Mouse (Mus musculus) left cerebral cortex, postnatal 14 days (tissue): ENCODE data around the gene Kcnj1. TPM values are rescaled to one million over a fixed set of nuclear protein-coding genes. Genes with fewer than 3 reads are reported as not detected.
A peak's percentile ranks its signal among the peaks of the same experiment; 100 is the strongest.

ENCODE experiments used
- DNase-seq, 2 experiments: peaks; one replicate each; pipeline ENCODE4 v3.0.0; 2021 to 2022; ENCODE audit warnings: low spot score in 2 of 2, mixed read lengths in 1 of 2
- intact Hi-C: fragments of 180-260 bp; cut with DNase I; formaldehyde crosslinking; loops from one replicate; pipeline ENCODE4 v1.15.1; 2025
- total RNA-seq, 2 experiments: library from RNA; stranded (reverse); gene quantifications; 2 replicates each; pipeline ENCODE4 v1.2.3; 2021

Gene Kcnj1
- total RNA-seq, 2 experiments from 2014 or later, result not detected

- intact Hi-C loops, result no loop called here
- no peak for DNase-seq
Observed at GRCm38 (mm10) chr9:32391092-32391491, 18.8 kb downstream of the Kcnj1 start.

DNA sequence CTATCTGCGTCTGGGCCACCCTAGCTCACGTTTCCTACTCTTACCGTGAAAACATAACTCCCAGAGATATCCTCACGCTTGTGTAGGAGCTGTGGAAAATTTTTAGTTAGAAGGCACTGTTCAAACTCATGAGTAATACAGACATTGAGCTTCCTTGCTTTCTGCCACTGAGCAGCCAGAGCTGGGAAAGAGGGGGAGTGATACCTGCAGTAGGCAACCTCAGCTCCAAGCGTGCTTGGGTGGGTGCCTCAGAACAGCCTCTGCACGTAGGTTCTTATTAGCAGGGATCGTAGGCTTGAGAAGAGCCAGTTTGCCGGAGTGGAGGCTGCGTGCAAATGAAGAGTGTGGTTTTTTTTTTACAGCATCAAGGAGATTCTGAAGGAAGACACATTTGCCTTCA, 19.4 kb downstream of the Kcnj1 start:
- peak; percentile 50 to 51 for DNase-seq

DNA sequence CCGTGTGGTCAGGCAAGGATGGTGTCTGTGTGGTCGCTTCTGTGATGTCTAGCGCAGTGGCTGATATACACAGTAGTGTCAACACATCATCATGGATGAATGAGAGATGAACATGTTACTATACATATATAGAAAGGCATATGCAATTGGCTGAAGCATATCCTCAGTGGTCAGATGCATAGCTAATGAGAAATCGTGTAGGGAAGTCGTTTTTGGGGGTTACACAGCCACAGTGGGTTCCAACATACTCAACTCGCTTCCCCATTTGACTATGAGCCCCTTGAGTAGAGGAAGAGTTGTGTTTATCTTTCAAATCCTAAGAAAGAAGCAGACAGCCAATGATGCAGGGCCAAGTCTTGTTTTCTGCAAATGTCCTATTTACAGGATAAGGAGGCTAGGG, 20.4 kb downstream of the Kcnj1 start:
- intact Hi-C loops, result no loop called here
- no peak for DNase-seq

More for the DNA sequence above, 19.4 kb downstream of the Kcnj1 start:
- intact Hi-C loops, result no loop called here

DNA sequence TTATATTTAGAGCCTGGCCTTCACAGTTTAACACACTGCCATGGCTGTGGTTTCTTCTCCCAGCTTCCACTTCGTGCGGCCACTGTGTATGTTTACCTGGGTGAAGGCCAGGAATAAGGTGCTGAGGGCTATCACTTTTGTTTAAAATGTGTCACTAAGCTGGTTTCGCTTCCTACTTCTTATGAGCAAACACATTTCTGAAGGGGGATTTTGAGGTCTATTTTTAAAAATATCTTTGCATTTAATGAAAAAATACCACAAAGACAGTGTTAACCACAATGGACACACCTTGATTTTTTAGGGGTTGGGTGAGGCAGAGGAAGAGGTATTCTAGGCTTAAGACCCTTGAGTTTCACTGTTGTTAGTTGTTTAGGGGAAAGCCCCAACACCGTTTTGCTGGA, 22.5 kb downstream of the Kcnj1 start:
- intact Hi-C loops, result no loop called here
- no peak for DNase-seq

DNA sequence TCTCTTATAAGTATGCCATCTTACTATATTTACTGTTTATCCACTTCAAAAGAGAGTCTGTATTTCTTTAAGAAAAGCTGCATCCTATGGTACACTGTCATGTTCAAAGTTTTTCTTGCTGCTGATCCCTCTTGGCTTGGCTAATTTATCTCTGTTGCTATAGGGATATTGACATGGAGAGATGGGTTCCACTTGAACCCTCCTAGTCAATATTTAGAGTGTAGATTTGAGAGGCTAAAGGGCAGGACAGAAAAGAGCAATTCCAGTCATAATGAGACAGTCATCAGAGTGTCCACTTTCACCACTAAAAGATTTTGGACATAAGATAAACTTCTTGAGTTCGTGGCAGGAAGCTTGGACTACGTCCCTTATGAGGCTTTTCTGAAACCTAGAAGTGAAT, 27.9 kb downstream of the Kcnj1 start:
- intact Hi-C loops, result loop anchor here (10.0 kb wide), 2 partner anchors 545 to 845 kb away; no protein-coding TSS in a partner anchor
- DNase-seq, result no peak

- DNase-seq, result no peak
- intact Hi-C loops, result loop anchor here (10.0 kb wide), 2 partner anchors 544 to 844 kb away; no protein-coding TSS in a partner anchor
Observed at GRCm38 (mm10) chr9:32400662-32401161, 28.4 kb downstream of the Kcnj1 start.

- peak; percentile 84 to 86 for DNase-seq
- intact Hi-C loops, result loop anchor here (2.0 to 10.0 kb wide), 6 partner anchors 157 to 839 kb away; no protein-coding TSS in a partner anchor
Observed at GRCm38 (mm10) chr9:32405191-32405925, 33.1 kb downstream of the Kcnj1 start.

- DNase-seq, result no peak
- intact Hi-C loops, result loop anchor here (5.0 to 10.0 kb wide), 5 partner anchors 154 to 836 kb away; no protein-coding TSS in a partner anchor
Observed at GRCm38 (mm10) chr9:32408730-32409059, 36.4 kb downstream of the Kcnj1 start.

GRCm38 (mm10) chr9:32409060-32409961, 37.0 kb downstream of the Kcnj1 start:
- intact Hi-C loops, result loop anchor here (5.0 to 10.0 kb wide), 5 partner anchors 153 to 835 kb away; no protein-coding TSS in a partner anchor

DNA sequence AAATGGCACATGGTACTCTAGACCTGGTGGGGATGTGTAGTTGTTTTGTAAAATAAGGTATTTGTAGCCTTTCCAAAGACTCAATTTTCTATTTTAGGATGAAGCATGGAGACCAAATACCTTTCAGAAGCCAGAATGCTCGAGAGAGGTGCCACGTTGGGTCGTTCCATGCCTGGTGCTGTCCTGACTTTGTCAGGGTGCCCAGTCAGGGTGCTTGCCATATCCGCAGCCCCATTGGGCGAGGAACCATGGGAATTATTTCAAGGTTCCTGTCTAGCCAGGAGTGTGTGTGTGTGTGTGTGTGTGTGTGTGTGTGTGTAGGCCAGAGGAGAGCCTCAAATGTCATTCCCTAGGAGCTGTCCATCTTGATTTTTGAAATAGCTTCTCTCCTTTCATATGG, 38.4 kb downstream of the Kcnj1 start:
- DNase-seq, result no peak
- intact Hi-C loops, result no loop called here

More at GRCm38 (mm10) chr9:32409060-32409961, 37.0 kb downstream of the Kcnj1 start:
- DNase-seq, result no peak

DNA sequence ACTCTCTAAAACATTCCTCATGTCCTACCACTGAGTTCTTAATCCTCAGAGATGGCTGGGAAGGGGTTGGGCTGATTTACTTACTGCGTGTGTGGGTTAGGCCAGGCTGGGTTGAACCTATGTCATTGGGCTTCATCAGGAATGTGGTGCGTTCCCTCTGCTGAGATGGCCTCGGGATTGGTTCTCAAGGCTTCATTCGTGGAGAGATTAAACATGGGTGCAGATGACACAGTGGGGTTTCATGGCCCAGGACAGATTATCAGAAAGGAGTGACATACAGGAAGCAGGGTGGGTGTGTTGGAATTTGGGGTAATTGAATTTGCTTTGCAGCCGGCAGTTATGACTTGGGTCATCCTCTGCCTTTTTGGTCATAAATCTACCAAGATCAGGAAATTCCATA, 39.2 kb downstream of the Kcnj1 start:
- intact Hi-C loops, result no loop called here
- no peak for DNase-seq

DNA sequence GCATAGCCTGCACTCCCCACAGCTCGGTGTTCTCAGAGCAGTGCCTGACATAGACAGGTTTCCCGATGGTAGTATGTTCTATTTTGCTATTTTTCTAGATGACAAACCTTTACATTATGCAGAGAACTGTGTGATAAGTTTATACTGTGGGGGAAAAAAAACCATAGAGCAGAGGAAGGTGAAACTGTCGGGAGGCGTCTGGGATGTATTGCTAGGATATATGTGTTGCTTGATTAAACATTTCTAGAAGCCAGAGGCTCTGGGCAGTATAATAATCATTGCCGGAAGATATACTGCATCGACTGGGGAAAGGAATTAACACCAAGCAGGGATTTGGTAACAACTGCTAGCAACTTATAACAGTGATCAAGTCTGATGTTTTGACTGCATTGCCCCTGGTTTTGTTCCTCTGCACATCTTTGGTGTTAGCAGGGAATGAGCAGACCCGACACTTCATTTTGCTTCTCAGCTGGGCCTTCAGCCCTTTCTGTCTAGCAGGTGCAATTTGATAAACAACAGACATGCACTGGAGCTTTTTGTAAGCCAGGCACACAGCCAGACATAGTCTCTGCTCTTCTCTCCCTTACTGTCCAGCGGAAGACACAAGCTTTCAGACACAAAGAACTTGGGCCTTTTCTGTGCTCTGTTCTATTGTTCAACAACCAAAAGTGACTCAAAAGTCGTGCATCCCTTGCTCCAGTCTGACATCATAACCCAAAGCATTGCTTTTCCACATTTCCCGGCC, 40.7 kb downstream of the Kcnj1 start:
- intact Hi-C loops, result no loop called here

DNA sequence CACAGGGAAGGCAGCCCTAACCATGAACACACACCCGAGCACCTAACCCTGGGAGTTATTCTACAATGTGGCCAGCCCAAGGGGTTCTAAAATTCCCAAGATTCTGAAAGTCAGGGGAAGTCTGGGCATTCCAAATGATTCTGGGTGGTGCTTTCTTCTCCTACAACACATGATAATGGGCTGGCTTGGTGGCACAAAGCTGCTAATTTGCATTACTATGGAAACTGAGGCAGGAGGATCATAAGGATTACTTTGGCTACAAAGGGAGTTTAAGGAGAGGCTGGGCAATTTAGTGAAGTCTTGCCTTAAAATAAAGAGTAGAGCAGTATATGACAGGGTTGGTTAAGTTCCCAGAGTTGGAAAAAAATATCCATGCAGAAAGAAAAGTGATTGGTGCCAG, 42.7 kb downstream of the Kcnj1 start:
- intact Hi-C loops, result no loop called here
- DNase-seq, result no peak

More for the DNA sequence above, 40.7 kb downstream of the Kcnj1 start:
- DNase-seq, result no peak

GRCm38 (mm10) chr9:32415952-32416351, 43.7 kb downstream of the Kcnj1 start:
- no peak for DNase-seq
- intact Hi-C loops, result no loop called here

DNA sequence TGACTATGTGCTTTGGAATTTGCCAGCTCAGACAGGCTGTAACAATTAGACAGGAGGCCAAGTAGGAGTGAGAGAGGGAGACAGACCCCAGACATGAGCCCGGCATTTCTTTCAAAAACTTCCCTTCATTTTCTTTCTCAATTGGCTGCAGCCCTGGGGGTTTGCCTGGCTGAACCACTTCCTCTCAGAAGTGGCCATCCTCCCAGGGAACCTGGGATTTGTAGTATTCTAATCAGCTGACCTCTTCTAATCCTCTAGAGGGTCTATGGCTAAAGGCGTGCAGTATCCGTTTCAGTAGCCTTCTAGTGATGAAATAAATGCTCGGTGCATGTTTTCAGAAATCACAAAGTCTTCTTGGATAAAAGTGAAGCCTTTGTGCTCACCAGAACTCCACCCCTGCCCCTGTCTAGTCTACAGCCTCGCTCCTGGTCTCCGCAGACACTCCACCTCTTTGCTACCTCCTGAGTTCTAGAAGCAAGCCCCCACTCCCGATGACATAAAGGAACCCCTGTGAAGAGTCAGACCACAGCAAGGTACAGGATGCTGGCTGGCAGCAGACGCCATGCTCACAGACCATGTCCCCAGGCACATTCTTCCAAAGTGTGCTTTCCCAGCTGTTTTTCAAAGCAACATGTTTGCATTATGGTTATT, 45.3 kb downstream of the Kcnj1 start:
- no peak for DNase-seq
- intact Hi-C loops, result no loop called here

GRCm38 (mm10) chr9:32420711-32421110, 48.4 kb downstream of the Kcnj1 start:
- intact Hi-C loops, result no loop called here

DNA sequence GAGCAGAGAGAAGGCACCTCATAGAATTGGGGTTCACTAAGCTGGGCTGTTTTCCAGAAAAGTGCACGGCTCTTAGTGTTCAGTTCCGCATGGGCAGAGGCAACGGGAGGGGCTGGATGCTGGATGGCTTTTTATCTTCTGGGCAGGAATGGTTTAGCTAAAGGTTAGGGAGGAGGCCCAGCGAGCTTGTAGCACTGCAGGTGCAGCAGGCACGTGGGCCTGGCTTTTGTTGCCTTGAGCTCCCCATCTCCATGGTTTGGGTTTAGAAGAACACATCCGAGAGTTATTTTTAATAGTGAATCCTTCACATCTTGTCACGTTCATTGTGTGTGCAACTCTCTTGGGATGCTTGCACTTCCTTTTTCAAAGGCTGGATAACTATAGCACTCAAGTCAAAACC, 53.0 kb downstream of the Kcnj1 start:
- DNase-seq, result no peak
- intact Hi-C loops, result no loop called here

More at GRCm38 (mm10) chr9:32420711-32421110, 48.4 kb downstream of the Kcnj1 start:
- no peak for DNase-seq

- DNase-seq, result no peak
- intact Hi-C loops, result no loop called here
Observed at GRCm38 (mm10) chr9:32431061-32431460, 58.8 kb downstream of the Kcnj1 start.
